Mouse (Mus musculus) midbrain, embryonic 10.5 days (tissue): ENCODE data around the gene Gm28557. TPM values are rescaled to one million over a fixed set of nuclear protein-coding genes. Genes with fewer than 3 reads are reported as not detected.
A peak's percentile ranks its signal among the peaks of the same experiment; 100 is the strongest.
"Not testable (repeated sequence)": the region's sequence is repeated elsewhere in the genome, so short reads cannot be mapped to it uniquely, and the experiment has no call there.

ENCODE experiments used
- DNase-seq: peaks from one replicate; pipeline ENCODE4 v3.0.0-alpha.2; 2017; ENCODE audit warnings: low spot score
- H3K27ac ChIP-seq: fragments of 300-500 bp; sonication (generic); replicated peaks from 2 replicates; pipeline ENCODE4 v1.5.1; 2016; ENCODE audit warnings: mild to moderate bottlenecking
- H3K27me3 ChIP-seq: fragments of 300-500 bp; sonication (generic); 2 replicates; pipeline ENCODE4 v1.6.1; 2016; ENCODE audit warnings: low read depth, mild to moderate bottlenecking; ENCODE audit not compliant: poor library complexity, severe bottlenecking
- H3K36me3 ChIP-seq: fragments of 300-500 bp; sonication (generic); 2 replicates; pipeline ENCODE4 v1.6.1; 2016; ENCODE audit warnings: mild to moderate bottlenecking, moderate library complexity
- H3K4me1 ChIP-seq: fragments of 300-500 bp; sonication (generic); 2 replicates; pipeline ENCODE4 v1.6.1; 2016
- H3K4me3 ChIP-seq: fragments of 300-500 bp; sonication (generic); 2 replicates; pipeline ENCODE4 v1.5.1; 2016; ENCODE audit warnings: mild to moderate bottlenecking, moderate library complexity
- H3K9me3 ChIP-seq: fragments of 300-500 bp; sonication (generic); replicated peaks from 2 replicates; pipeline ENCODE4 v1.6.1; 2016; ENCODE audit warnings: mild to moderate bottlenecking
- WGBS: fragments of 180-500 bp; shearing (Covaris S2); methylation state at CpG from one replicate; pipeline ENCODE4 v1.1.7; 2016; 5-methylcytosine and 5-hydroxymethylcytosine counted together
- polyA plus RNA-seq: library from polyadenylated mRNA; unstranded; fragments of >200 nt; fragmentation: Nextera tagmentation; extraction: Ambion mirVana; gene quantifications from 2 replicates; pipeline ENCODE4 v1.2.1, GENCODE M21; 2016

Gene Gm28557
- 2.6 and 3.1 TPM in 2 replicates for polyA plus RNA-seq

GRCm38 (mm10) chr13:67108194-67108820 is at the start of gene Gm28557:
Gm28557 (minus strand) TSS chr13:67108604.
- Histone ChIP-seq H3K4me3 (peak within 1 kb of the TSS; percentile 73), H3K4me1 (peaks cover 11% of the 10 kb centered on the region), H3K27ac (peak within 1 kb of the TSS; percentile 86), H3K36me3 (peaks cover 10% of the 10 kb centered on the region), H3K9me3 (peaks cover 14% of the 10 kb centered on the region; the same call in 1 of the 2 replicates), H3K27me3 (no peaks in the 10 kb centered on the region)
- peak; percentile 82 for DNase-seq
- WGBS = under 1% methylated on average over 17 of the region's 17 CpGs

- Histone ChIP-seq H3K4me1 (0 out of 2 replicates have a peak, but pooled peaks cover 6% of the 10 kb centered on the region), H3K27ac (peak overlapping the region; percentile 83), H3K36me3 (no peaks in the 10 kb centered on the region), H3K9me3 (no peaks in the 10 kb centered on the region), H3K27me3 (no peaks in the 10 kb centered on the region), H3K4me3 (peak overlapping the region; percentile 64)
- WGBS = 2% methylated on average over 18 of the region's 18 CpGs
- peak; percentile 82 for DNase-seq
Observed at GRCm38 (mm10) chr13:67128038-67128721, 19.8 kb upstream of the Gm28557 start.

GRCm38 (mm10) chr13:67127507-67127906 is 19.1 kb upstream of the Gm28557 start:
- H3K36me3 ChIP-seq, H3K9me3 ChIP-seq, H3K27me3 ChIP-seq, DNase-seq, H3K4me1 ChIP-seq: not testable (repeated sequence)
- H3K4me3 ChIP-seq = peak overlapping the region; percentile 64
- 80% methylated on average over 10 of the region's 10 CpGs for WGBS
- H3K27ac ChIP-seq = peak overlapping the region; percentile 83; the same call in 1 of the 2 replicates

- DNase-seq = no peak
- Histone ChIP-seq H3K36me3 (no peaks in the 10 kb centered on the region), H3K4me3 (no peak overlapping the region), H3K4me1 (0 out of 2 replicates have a peak, but pooled peaks cover 6% of the 10 kb centered on the region), H3K27me3 (no peaks in the 10 kb centered on the region), H3K9me3 (no peaks in the 10 kb centered on the region), H3K27ac (no peak overlapping the region)
- 86% methylated on average over 1 of the region's 1 CpGs for WGBS
Observed at GRCm38 (mm10) chr13:67124460-67124859, 16.1 kb upstream of the Gm28557 start.

- not testable (repeated sequence) for H3K36me3 ChIP-seq, H3K4me1 ChIP-seq, DNase-seq, H3K27me3 ChIP-seq, H3K27ac ChIP-seq, H3K4me3 ChIP-seq, H3K9me3 ChIP-seq
Observed at GRCm38 (mm10) chr13:67121360-67121759, 13.0 kb upstream of the Gm28557 start, which contains the start of gene Zfp759. Zfp759 (plus strand) TSS chr13:67121660.

GRCm38 (mm10) chr13:67116163-67116562 is 7.8 kb upstream of the Gm28557 start, which contains the start of gene Rslcan18:
Rslcan18 (minus strand) TSS chr13:67116263.
- 90% methylated on average over 8 of the region's 8 CpGs for WGBS
- DNase-seq, H3K27me3 ChIP-seq, H3K4me1 ChIP-seq, H3K4me3 ChIP-seq, H3K36me3 ChIP-seq, H3K9me3 ChIP-seq, H3K27ac ChIP-seq: not testable (repeated sequence)

- DNase-seq = no peak
- no peaks in the 10 kb centered on the region for H3K9me3 ChIP-seq
- 0 out of 2 replicates have a peak, but pooled peaks cover 3% of the 10 kb centered on the region for H3K4me1 ChIP-seq
- no peak overlapping the region for H3K27ac ChIP-seq
- H3K36me3 ChIP-seq = no peaks in the 10 kb centered on the region
- H3K4me3 ChIP-seq = no peak overlapping the region
- H3K27me3 ChIP-seq = no peaks in the 10 kb centered on the region
- WGBS = 88% methylated on average over 2 of the region's 2 CpGs
Observed at GRCm38 (mm10) chr13:67113287-67113686, 4.9 kb upstream of the Gm28557 start.

GRCm38 (mm10) chr13:67112096-67112495 is 3.7 kb upstream of the Gm28557 start:
- 83% methylated on average over 12 of the region's 12 CpGs for WGBS
- no peak overlapping the region for H3K27ac ChIP-seq
- H3K36me3 ChIP-seq = no peaks in the 10 kb centered on the region
- H3K4me1 ChIP-seq = peaks cover 11% of the 10 kb centered on the region
- no peaks in the 10 kb centered on the region for H3K27me3 ChIP-seq
- H3K4me3 ChIP-seq = no peak overlapping the region
- H3K9me3 ChIP-seq = no peaks in the 10 kb centered on the region
- no peak for DNase-seq

GRCm38 (mm10) chr13:67108821-67109206 is 410 bp upstream of the Gm28557 start:
- peaks cover 11% of the 10 kb centered on the region for H3K4me1 ChIP-seq
- H3K36me3 ChIP-seq = peaks cover 10% of the 10 kb centered on the region
- H3K4me3 ChIP-seq = peak overlapping the region; percentile 73
- H3K9me3 ChIP-seq = peaks cover 14% of the 10 kb centered on the region; the same call in 1 of the 2 replicates
- 7% methylated on average over 9 of the region's 9 CpGs for WGBS
- peak; percentile 53 for DNase-seq
- 0 out of 2 replicates have a peak overlapping the region, but pooled peaks have one; percentile 42 for H3K27ac ChIP-seq
- H3K27me3 ChIP-seq = no peaks in the 10 kb centered on the region

- no peak for DNase-seq
- peaks cover 10% of the 10 kb centered on the region for H3K36me3 ChIP-seq
- H3K27ac ChIP-seq = peak overlapping the region; percentile 86
- H3K4me3 ChIP-seq = peak overlapping the region; percentile 73
- H3K4me1 ChIP-seq = peaks cover 11% of the 10 kb centered on the region
- H3K27me3 ChIP-seq = no peaks in the 10 kb centered on the region
- peaks cover 14% of the 10 kb centered on the region; the same call in 1 of the 2 replicates for H3K9me3 ChIP-seq
- 79% methylated on average over 9 of the region's 9 CpGs for WGBS
Observed at GRCm38 (mm10) chr13:67107681-67108080, 723 bp downstream of the Gm28557 start.

- no peak for DNase-seq
- Histone ChIP-seq H3K27me3 (no peaks in the 10 kb centered on the region), H3K4me3 (no peak within 1 kb of the TSS), H3K4me1 (no peaks in the 10 kb centered on the region), H3K36me3 (peaks cover 19% of the 10 kb centered on the region), H3K27ac (no peak within 1 kb of the TSS), H3K9me3 (no peaks in the 10 kb centered on the region)
- WGBS = 91% methylated on average over 10 of the region's 10 CpGs
Observed at GRCm38 (mm10) chr13:67097876-67098275, 10.5 kb downstream of the Gm28557 start, which contains the start of gene Zfp708. Zfp708 (minus strand) TSS chr13:67097976.

- Histone ChIP-seq H3K36me3 (no peaks in the 10 kb centered on the region), H3K9me3 (no peaks in the 10 kb centered on the region), H3K4me1 (no peaks in the 10 kb centered on the region), H3K4me3 (no peak overlapping the region), H3K27ac (no peak overlapping the region), H3K27me3 (no peaks in the 10 kb centered on the region)
- no peak for DNase-seq
- 86% methylated on average over 1 of the region's 1 CpGs for WGBS
Observed at GRCm38 (mm10) chr13:67090154-67090553, 18.2 kb downstream of the Gm28557 start.

- Histone ChIP-seq H3K36me3 (peaks cover 24% of the 10 kb centered on the region), H3K4me3 (peak overlapping the region; percentile 64), H3K27ac (peak overlapping the region; percentile 89), H3K27me3 (no peaks in the 10 kb centered on the region), H3K9me3 (peaks cover 23% of the 10 kb centered on the region; the same call in 1 of the 2 replicates), H3K4me1 (peaks cover 13% of the 10 kb centered on the region)
- 64% methylated on average over 1 of the region's 1 CpGs for WGBS
- no peak for DNase-seq
Observed at GRCm38 (mm10) chr13:67081946-67082345, 26.5 kb downstream of the Gm28557 start.
